Mouse (Mus musculus): Measurements from ENCODE around the gene Herc2.

Herc2 gene

GRCm38 (mm10) chr7:56071724-56072123 is 21.7 kb downstream of the Herc2 start:
- no peak for DNase-seq

- no peak for DNase-seq
These were observed 33.0 kb downstream of the Herc2 start for GRCm38 (mm10) chr7:56083034-56083433.

- DNase-seq: no peak
These were observed 39.1 kb downstream of the Herc2 start for GRCm38 (mm10) chr7:56089097-56089496.

GRCm38 (mm10) chr7:56091445-56091844 is 41.4 kb downstream of the Herc2 start:
- no peak for DNase-seq

GRCm38 (mm10) chr7:56102293-56102847 is 52.4 kb downstream of the Herc2 start:
- no peak for DNase-seq

GRCm38 (mm10) chr7:56112999-56113398 is 63.0 kb downstream of the Herc2 start:
- no peak for DNase-seq

- DNase-seq: no peak
These were observed 64.2 kb downstream of the Herc2 start for GRCm38 (mm10) chr7:56114148-56114547.

GRCm38 (mm10) chr7:56120968-56121367 is 71.0 kb downstream of the Herc2 start:
- no peak for DNase-seq

GRCm38 (mm10) chr7:56121425-56121824 is 71.4 kb downstream of the Herc2 start:
- no peak for DNase-seq

GRCm38 (mm10) chr7:56128080-56128479 is 78.1 kb downstream of the Herc2 start:
- no peak for DNase-seq

- DNase-seq: no peak
These were observed 79.6 kb downstream of the Herc2 start for GRCm38 (mm10) chr7:56129577-56129976.

- no peak for DNase-seq
These were observed 81.6 kb downstream of the Herc2 start for GRCm38 (mm10) chr7:56131548-56131947.

- no peak for DNase-seq
These were observed 88.7 kb downstream of the Herc2 start for GRCm38 (mm10) chr7:56138706-56139105.

- no peak for DNase-seq
These were observed 96.4 kb downstream of the Herc2 start for GRCm38 (mm10) chr7:56146424-56146823.

GRCm38 (mm10) chr7:56148925-56149324 is 98.9 kb downstream of the Herc2 start:
- no peak for DNase-seq

GRCm38 (mm10) chr7:56151885-56152676 is 102.1 kb downstream of the Herc2 start:
- no peak for DNase-seq

- DNase-seq: no peak
These were observed 103.2 kb downstream of the Herc2 start for GRCm38 (mm10) chr7:56153161-56153560.

GRCm38 (mm10) chr7:56153625-56154024 is 103.6 kb downstream of the Herc2 start:
- no peak for DNase-seq

- no peak for DNase-seq
These were observed 113.3 kb downstream of the Herc2 start for GRCm38 (mm10) chr7:56163316-56163715.

- no peak for DNase-seq
These were observed 118.7 kb downstream of the Herc2 start for GRCm38 (mm10) chr7:56168713-56169112.

GRCm38 (mm10) chr7:56177371-56177770 is 127.4 kb downstream of the Herc2 start:
- no peak for DNase-seq

GRCm38 (mm10) chr7:56191041-56191440 is 141.0 kb downstream of the Herc2 start:
- no peak for DNase-seq

GRCm38 (mm10) chr7:56191661-56192060 is 141.7 kb downstream of the Herc2 start:
- no peak for DNase-seq

- no peak for DNase-seq
These were observed 151.7 kb downstream of the Herc2 start for GRCm38 (mm10) chr7:56201483-56202218.

Measured in thymus, adult 18-20 months (tissue).